Mouse (Mus musculus): ENCODE results near the gene Pdxk. TPM values are rescaled to one million over a fixed set of nuclear protein-coding genes. Genes with fewer than 3 reads are reported as not detected.

Pdxk gene
- polyA plus RNA-seq (2017; shearing (Covaris generic)): 15.3 TPM

GRCm38 (mm10) chr10:78464792-78465207, at the start of gene Pdxk:
Gene Pdxk, minus strand, starts transcription at chr10:78464975.

GRCm38 (mm10) chr10:78425181-78426041, 39.4 kb downstream of the Pdxk start, which contains the start of gene Cstb:
Gene Cstb, plus strand, starts transcription at chr10:78425669.

DNA sequence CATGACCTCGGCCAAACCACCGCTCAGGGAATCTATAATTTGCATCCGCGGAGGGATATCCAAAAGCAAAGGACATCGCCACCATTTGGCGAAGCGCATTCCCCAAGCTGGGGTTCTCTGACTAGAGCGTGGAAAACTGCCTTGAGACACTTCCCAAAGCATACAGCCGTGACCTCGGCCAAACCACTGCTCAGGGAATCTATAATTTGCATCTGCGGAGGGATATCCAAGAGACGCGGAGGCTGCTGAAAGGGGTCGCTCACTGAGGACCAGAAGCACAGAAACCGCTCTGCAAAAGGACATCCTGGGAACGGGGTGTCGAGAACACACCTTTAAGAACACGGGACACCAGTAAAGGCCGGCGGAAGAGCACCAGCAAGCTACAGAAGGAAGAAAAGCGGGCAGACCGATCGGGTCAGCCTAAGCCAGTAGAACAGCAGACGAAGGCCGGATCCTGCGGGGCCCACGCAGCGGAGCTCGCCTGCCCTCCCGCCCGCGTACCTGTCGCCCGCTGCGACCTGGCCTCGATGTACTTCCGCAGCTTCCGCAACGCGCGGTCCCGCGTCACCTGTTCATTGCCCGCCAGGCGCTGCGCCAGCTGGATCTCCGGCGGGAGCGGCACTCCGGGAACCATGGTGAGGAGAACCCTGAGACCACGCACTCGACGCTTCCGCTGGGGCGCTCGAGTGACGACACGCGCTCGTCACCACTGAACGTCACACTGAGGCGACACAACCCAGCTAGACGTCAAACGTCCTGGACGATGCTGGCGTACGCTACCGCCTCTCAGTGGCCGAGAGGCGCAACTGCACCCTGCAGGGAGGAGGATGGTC, 52.2 kb downstream of the Pdxk start, which contains the start of gene Rrp1:
Rrp1 (minus strand) TSS at position 725 of the 833 bp plus-strand sequence.

Other genes starting within 250 kb of the Pdxk start
- gene Trappc10, start 220.3 kb downstream of the Pdxk start, polyA plus RNA-seq (2017; shearing (Covaris generic)): 4.5 TPM
- gene Agpat3, start 112.5 kb downstream of the Pdxk start, polyA plus RNA-seq (2017; shearing (Covaris generic)): 156 TPM
- gene Rrp1, start 51.9 kb downstream of the Pdxk start, polyA plus RNA-seq (2017; shearing (Covaris generic)): 318 TPM
- 147 TPM for gene Cstb, start 39.3 kb downstream of the Pdxk start, polyA plus RNA-seq (2017; shearing (Covaris generic))
- not detected for gene Olfr1358, start 52.5 kb upstream of the Pdxk start, polyA plus RNA-seq (2017; shearing (Covaris generic))
- gene Ilvbl, start 109.4 kb upstream of the Pdxk start, polyA plus RNA-seq (2017; shearing (Covaris generic)): 89.5 TPM
- 1.0 TPM for gene Syde1, start 127.0 kb upstream of the Pdxk start, polyA plus RNA-seq (2017; shearing (Covaris generic))
- not detected for gene Olfr1357, start 153.1 kb upstream of the Pdxk start, polyA plus RNA-seq (2017; shearing (Covaris generic))